Mouse (Mus musculus): ENCODE results near the gene Rnf224.

GRCm38 (mm10) chr2:25239766-25240165, 3.2 kb upstream of the Rnf224 start:
- no peak for TF ChIP-seq POLR2A (IDR thresholded peaks at IDR 0.05; ENCODE audit: low read depth, low read length)
- no peak for TF ChIP-seq CTCF (conservative IDR thresholded peaks at IDR 0.05; ENCODE audit: insufficient read depth, insufficient read length, low read depth, low read length)

Measured in kidney, adult 2 months (tissue).